Mouse (Mus musculus) stomach, embryonic 16.5 days (tissue): ENCODE data around the gene Dst. TPM values are rescaled to one million over a fixed set of nuclear protein-coding genes. Genes with fewer than 3 reads are reported as not detected.
A peak's percentile ranks its signal among the peaks of the same experiment; 100 is the strongest.

ENCODE experiments used
- ATAC-seq: fragments of 200-750 bp; cut with Nextera tagmentation; 2 replicates; pipeline ENCODE4 v1.8.0; 2017; ENCODE audit warnings: moderate number of reproducible peaks, moderate TSS enrichment; ENCODE audit not compliant: insufficient read depth, low FRiP score
- H3K27ac ChIP-seq: fragments of 300-500 bp; sonication (generic); 2 replicates; pipeline ENCODE4 v1.5.1; 2014; ENCODE audit warnings: low read length
- H3K27me3 ChIP-seq: fragments of 300-500 bp; sonication (generic); 2 replicates; pipeline ENCODE4 v1.6.1; 2014; ENCODE audit warnings: low read length, control low read depth, mixed read lengths; ENCODE audit not compliant: control insufficient read depth, insufficient read depth
- H3K36me3 ChIP-seq: fragments of 300-500 bp; sonication (generic); 2 replicates; pipeline ENCODE4 v1.6.1; 2014; ENCODE audit warnings: low read length; ENCODE audit not compliant: control insufficient read depth, insufficient read depth
- H3K4me1 ChIP-seq: fragments of 300-500 bp; sonication (generic); 2 replicates; pipeline ENCODE4 v1.6.1; 2014; ENCODE audit warnings: low read length, control low read depth, mixed read lengths; ENCODE audit not compliant: control insufficient read depth, insufficient read depth
- H3K4me2 ChIP-seq: fragments of 300-500 bp; sonication (generic); 2 replicates; pipeline ENCODE4 v1.6.1; 2014; ENCODE audit warnings: low read depth, low read length, mixed read lengths
- H3K4me3 ChIP-seq: fragments of 300-500 bp; sonication (generic); replicated peaks from 2 replicates; pipeline ENCODE4 v1.5.1; 2014; ENCODE audit warnings: mild to moderate bottlenecking, low read length
- H3K9ac ChIP-seq: fragments of 300-500 bp; sonication (generic); 2 replicates; pipeline ENCODE4 v1.6.1; 2014; ENCODE audit warnings: low read length
- H3K9me3 ChIP-seq: fragments of 300-500 bp; sonication (generic); replicated peaks from 2 replicates; pipeline ENCODE4 v1.6.1; 2016; ENCODE audit warnings: low read length, control low read depth; ENCODE audit not compliant: control insufficient read depth
- WGBS: fragments of 180-500 bp; shearing (Covaris S2); extraction: QIAGEN DNeasy Blood & Tissue Kit; methylation state at CpG from one replicate; pipeline ENCODE4 v1.1.7; 2014; 5-methylcytosine and 5-hydroxymethylcytosine counted together
- polyA plus RNA-seq: library from polyadenylated mRNA; unstranded; fragments of >200 nt; fragmentation: Nextera tagmentation; extraction: Ambion mirVana; gene quantifications from 2 replicates; pipeline ENCODE4 v1.2.1, GENCODE M21; 2015

The Dst gene
- polyA plus RNA-seq, 1 experiment from 2014 or later, result 27.8 TPM

GRCm38 (mm10) chr1:34074245-34075187, 166.5 kb downstream of the Dst start:
- no peak for ATAC-seq
- Histone ChIP-seq H3K27me3 (no peaks in the 10 kb centered on the region), H3K4me3 (no peak overlapping the region), H3K27ac (peak overlapping the region; percentile 55), H3K9ac (no peak overlapping the region), H3K36me3 (no peaks in the 10 kb centered on the region), H3K9me3 (no peaks in the 10 kb centered on the region), H3K4me2 (no peak overlapping the region), H3K4me1 (peaks cover 5% of the 10 kb centered on the region)
- WGBS, result 34% methylated on average over 15 of the region's 15 CpGs

GRCm38 (mm10) chr1:34076701-34077421, 168.8 kb downstream of the Dst start:
- H3K4me1 ChIP-seq, result peaks cover 5% of the 10 kb centered on the region
- peak overlapping the region; percentile 38; the same call in 1 of the 2 replicates for H3K27ac ChIP-seq
- H3K9ac ChIP-seq, result 0 out of 2 replicates have a peak overlapping the region, but pooled peaks have one; percentile 39
- ATAC-seq, result peak; percentile 86
- peak overlapping the region; percentile 27 for H3K4me3 ChIP-seq
- WGBS, result 10% methylated on average over 12 of the region's 12 CpGs
- H3K9me3 ChIP-seq, result no peaks in the 10 kb centered on the region
- H3K4me2 ChIP-seq, result peak overlapping the region; percentile 47
- no peaks in the 10 kb centered on the region for H3K36me3 ChIP-seq
- no peaks in the 10 kb centered on the region for H3K27me3 ChIP-seq

GRCm38 (mm10) chr1:34077422-34077790, 169.4 kb downstream of the Dst start:
- no peaks in the 10 kb centered on the region for H3K9me3 ChIP-seq
- no peak overlapping the region for H3K27ac ChIP-seq
- H3K9ac ChIP-seq, result 0 out of 2 replicates have a peak overlapping the region, but pooled peaks have one; percentile 39
- peak; percentile 40; the same call in 1 of the 2 replicates for ATAC-seq
- 19% methylated on average over 6 of the region's 7 CpGs for whole genome bisulfite sequencing
- peak overlapping the region; percentile 47 for H3K4me2 ChIP-seq
- no peaks in the 10 kb centered on the region for H3K36me3 ChIP-seq
- no peaks in the 10 kb centered on the region for H3K27me3 ChIP-seq
- H3K4me3 ChIP-seq, result peak overlapping the region; percentile 27
- peaks cover 5% of the 10 kb centered on the region for H3K4me1 ChIP-seq

- H3K4me2 ChIP-seq, result 0 out of 2 replicates have a peak overlapping the region, but pooled peaks have one; percentile 47
Observed at GRCm38 (mm10) chr1:34077941-34078340, 169.9 kb downstream of the Dst start.

GRCm38 (mm10) chr1:34089011-34089410, 181.0 kb downstream of the Dst start:
- Histone ChIP-seq H3K4me2 (no peak overlapping the region), H3K27me3 (no peaks in the 10 kb centered on the region), H3K4me3 (no peak overlapping the region), H3K4me1 (no peaks in the 10 kb centered on the region), H3K27ac (no peak overlapping the region), H3K9me3 (no peaks in the 10 kb centered on the region), H3K36me3 (no peaks in the 10 kb centered on the region), H3K9ac (no peak overlapping the region)
- 90% methylated on average over 3 of the region's 3 CpGs for WGBS
- ATAC-seq, result no peak

More at GRCm38 (mm10) chr1:34077941-34078340, 169.9 kb downstream of the Dst start:
- no peak for ATAC-seq
- no peaks in the 10 kb centered on the region for H3K36me3 ChIP-seq
- H3K4me3 ChIP-seq, result no peak overlapping the region
- no peak overlapping the region for H3K27ac ChIP-seq
- no peaks in the 10 kb centered on the region for H3K27me3 ChIP-seq
- no peaks in the 10 kb centered on the region for H3K9me3 ChIP-seq
- peaks cover 5% of the 10 kb centered on the region for H3K4me1 ChIP-seq
- H3K9ac ChIP-seq, result no peak overlapping the region
- whole genome bisulfite sequencing, result 79% methylated on average over 6 of the region's 6 CpGs

- Histone ChIP-seq H3K4me1 (no peaks in the 10 kb centered on the region), H3K27me3 (no peaks in the 10 kb centered on the region), H3K4me2 (no peak overlapping the region), H3K27ac (no peak overlapping the region), H3K9me3 (no peaks in the 10 kb centered on the region), H3K4me3 (no peak overlapping the region), H3K9ac (no peak overlapping the region), H3K36me3 (no peaks in the 10 kb centered on the region)
- no peak for ATAC-seq
- WGBS, result 50% methylated on average over 7 of the region's 7 CpGs
Observed at GRCm38 (mm10) chr1:34090700-34091099, 182.7 kb downstream of the Dst start.

GRCm38 (mm10) chr1:34093652-34094051, 185.6 kb downstream of the Dst start:
- Histone ChIP-seq H3K4me2 (no peak overlapping the region), H3K9me3 (no peaks in the 10 kb centered on the region), H3K36me3 (no peaks in the 10 kb centered on the region), H3K27ac (no peak overlapping the region), H3K9ac (no peak overlapping the region), H3K4me3 (no peak overlapping the region), H3K27me3 (no peaks in the 10 kb centered on the region), H3K4me1 (no peaks in the 10 kb centered on the region)
- ATAC-seq, result no peak
- WGBS, result 88% methylated on average over 7 of the region's 7 CpGs

GRCm38 (mm10) chr1:34094301-34094700, 186.3 kb downstream of the Dst start:
- Histone ChIP-seq H3K4me3 (no peak overlapping the region), H3K9ac (no peak overlapping the region), H3K4me2 (no peak overlapping the region), H3K4me1 (no peaks in the 10 kb centered on the region), H3K9me3 (no peaks in the 10 kb centered on the region), H3K36me3 (no peaks in the 10 kb centered on the region), H3K27me3 (no peaks in the 10 kb centered on the region), H3K27ac (no peak overlapping the region)
- ATAC-seq, result no peak
- 66% methylated on average over 5 of the region's 5 CpGs for WGBS

GRCm38 (mm10) chr1:34095173-34095572, 187.1 kb downstream of the Dst start:
- H3K4me3 ChIP-seq, result no peak overlapping the region
- WGBS, result 19% methylated on average over 4 of the region's 4 CpGs
- no peaks in the 10 kb centered on the region for H3K36me3 ChIP-seq
- no peak overlapping the region for H3K9ac ChIP-seq
- H3K4me2 ChIP-seq, result no peak overlapping the region
- H3K9me3 ChIP-seq, result no peaks in the 10 kb centered on the region
- no peaks in the 10 kb centered on the region for H3K4me1 ChIP-seq
- ATAC-seq, result no peak
- no peaks in the 10 kb centered on the region for H3K27me3 ChIP-seq
- no peak overlapping the region for H3K27ac ChIP-seq
